Mouse (Mus musculus): Measurements from ENCODE around the gene C1rl.
"Not testable (repeated sequence)": the region's sequence is repeated elsewhere in the genome, so short reads cannot be mapped to it uniquely, and the experiment has no call there.

DNA sequence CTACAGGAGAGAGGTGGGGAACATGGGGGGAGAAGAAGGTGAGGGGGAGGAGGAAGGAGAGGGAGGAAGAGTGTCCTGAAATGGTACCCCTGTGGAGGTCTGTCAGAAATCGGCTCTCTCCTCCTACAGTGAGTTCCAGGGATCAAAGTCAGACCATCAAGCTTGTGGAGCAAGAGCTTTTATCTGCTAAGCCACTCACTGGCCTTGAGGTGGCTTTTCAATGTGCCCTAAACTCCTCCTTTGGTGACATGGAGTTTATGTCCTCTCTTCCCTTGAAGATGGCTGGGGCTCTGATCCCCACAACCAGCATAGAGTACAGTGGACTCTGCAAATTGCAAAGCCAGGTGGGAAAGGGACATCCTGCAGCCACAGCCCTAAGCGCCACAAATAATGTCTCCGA is 55.1 kb downstream of the C1rl start:
- not testable (repeated sequence) for TF ChIP-seq CTCF (IDR thresholded peaks at IDR 0.05; ENCODE audit: low read depth, low read length); POLR2A (IDR thresholded peaks at IDR 0.05; ENCODE audit: extremely low read depth, insufficient read depth, low read length)
